Comparison of ENCODE assay signal across 8 mouse cellular contexts in the genomic region with DNA sequence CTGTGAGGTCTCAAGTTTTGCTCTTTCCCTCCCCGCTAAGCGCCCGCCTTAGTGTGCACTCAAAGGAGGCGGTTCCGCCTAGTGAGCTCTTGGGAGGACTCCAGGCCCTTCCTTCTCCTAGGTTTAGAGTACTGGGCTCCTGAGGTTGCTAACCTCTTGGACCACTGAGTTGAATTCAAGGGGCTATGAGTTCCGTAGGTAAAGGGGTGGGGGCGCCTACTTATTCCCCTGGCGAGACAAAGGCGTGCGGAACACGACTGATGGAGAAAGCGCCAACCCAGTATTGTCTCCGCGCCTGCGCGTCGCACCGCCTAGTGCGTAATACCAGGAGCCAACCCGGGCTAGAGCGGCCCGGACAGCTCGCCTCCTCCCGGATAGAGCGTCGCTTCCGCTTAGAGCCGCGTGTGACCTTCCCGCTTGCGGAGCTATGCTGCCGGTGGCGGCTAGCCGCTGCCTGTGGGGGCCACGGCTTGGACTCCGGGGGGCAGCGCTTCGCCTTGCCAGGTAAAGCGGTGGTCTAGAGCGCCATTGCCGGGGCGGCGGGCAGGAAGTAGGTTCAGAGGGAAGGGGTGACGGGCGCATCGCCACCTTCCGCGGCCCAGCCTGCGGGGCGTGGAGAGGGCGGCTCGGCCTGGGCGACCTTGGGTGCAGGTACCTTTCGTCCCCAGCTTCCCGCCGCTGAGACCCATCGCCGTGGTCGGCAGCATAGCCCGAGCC. TPM values are rescaled to one million over a fixed set of nuclear protein-coding genes. Genes with fewer than 3 reads are reported as not detected.
DNase-seq lines count a peak whose midpoint lies in the region; ATAC-seq and TF ChIP-seq lines count a peak whose summit lies in the region.

A gene (plus strand): TSS at position 349 of the 717 bp plus-strand sequence.

- H3K4me1 ChIP-seq in bone marrow macrophage, adult 2 months (ENCODE audit: control insufficient read depth, insufficient read depth, low read length): peaks cover 4% of the 10 kb centered on the region
- H3K4me1 ChIP-seq in embryonic fibroblast, embryonic 13.5 days (ENCODE audit: control insufficient read depth, insufficient read depth, low read length): no peaks in the 10 kb centered on the region; the same call in 1 of the 2 replicates
- H3K4me1 ChIP-seq in heart, embryonic 10.5 days: peaks cover 21% of the 10 kb centered on the region
- peaks cover 36% of the 10 kb centered on the region for H3K4me1 ChIP-seq in kidney, embryonic 15.5 days

- peak within 1 kb of the TSS; percentile 93 for H3K9ac ChIP-seq in kidney, embryonic 15.5 days

- WGBS in heart, embryonic 10.5 days: under 1% methylated on average over 60 of the region's 60 CpGs
- WGBS in kidney, embryonic 15.5 days: under 1% methylated on average over 60 of the region's 60 CpGs

- peak within 1 kb of the TSS; percentile 66 for H3K27ac ChIP-seq in bone marrow macrophage, adult 2 months (ENCODE audit: insufficient read depth, low read depth, low read length)
- peak within 1 kb of the TSS; percentile 18; the same call in 1 of the 2 replicates for H3K27ac ChIP-seq in embryonic fibroblast, embryonic 13.5 days (ENCODE audit: insufficient read depth, low read length)
- H3K27ac ChIP-seq in heart, embryonic 10.5 days: peak within 1 kb of the TSS; percentile 97
- peak within 1 kb of the TSS; percentile 87 for H3K27ac ChIP-seq in kidney, embryonic 15.5 days

- peak; percentile 94 for ATAC-seq in kidney, embryonic 15.5 days (replicated peaks; ENCODE audit: low FRiP score)
- peak; percentile 85 for ATAC-seq in monocyte, adult 5-6 weeks (replicated peaks; ENCODE audit: insufficient number of reproducible peaks, low FRiP score, low TSS enrichment, poor library complexity, severe bottlenecking)

- TF ChIP-seq POLR2A in bone marrow macrophage, adult 2 months (IDR thresholded peaks at IDR 0.05; ENCODE audit: borderline replicate concordance, low read depth, low read length): 0 out of 2 replicates have a peak, but pooled peaks have one; percentile 58
- peak; percentile 80 for TF ChIP-seq POLR2A in embryonic fibroblast, embryonic 13.5 days (IDR thresholded peaks at IDR 0.05; ENCODE audit: low read depth, low read length)

- peak within 1 kb of the TSS; percentile 98 for H3K4me3 ChIP-seq in bone marrow macrophage, adult 2 months (ENCODE audit: insufficient read depth, low read length)
- H3K4me3 ChIP-seq in embryonic fibroblast, embryonic 13.5 days (ENCODE audit: insufficient read depth, low read length): peak within 1 kb of the TSS; percentile 81
- peak within 1 kb of the TSS; percentile 97 for H3K4me3 ChIP-seq in heart, embryonic 10.5 days
- H3K4me3 ChIP-seq in kidney, embryonic 15.5 days (replicated peaks): peak within 1 kb of the TSS; percentile 99

- TF ChIP-seq CTCF in bone marrow macrophage, adult 2 months (IDR thresholded peaks at IDR 0.05; ENCODE audit: low read depth, low read length): no peak
- TF ChIP-seq CTCF in embryonic fibroblast, embryonic 13.5 days (IDR thresholded peaks at IDR 0.05; ENCODE audit: borderline replicate concordance, insufficient read depth, low read length): no peak

- no peaks in the 10 kb centered on the region for H3K27me3 ChIP-seq in heart, embryonic 10.5 days (ENCODE audit: insufficient read depth, poor library complexity, severe bottlenecking)
- H3K27me3 ChIP-seq in kidney, embryonic 15.5 days: no peaks in the 10 kb centered on the region

- H3K36me3 ChIP-seq in heart, embryonic 10.5 days: peaks cover 79% of the 10 kb centered on the region
- H3K36me3 ChIP-seq in kidney, embryonic 15.5 days: peaks cover 78% of the 10 kb centered on the region

- peak; percentile 94 for DNase-seq in A20 (ENCODE audit: low read depth, low spot score)
- peak; percentile 96 for DNase-seq in heart, embryonic 10.5 days (ENCODE audit: low spot score)
- DNase-seq in liver: peak; percentile 89
- peak; percentile 84 to 92 for DNase-seq in spleen, postnatal 4 days (ENCODE audit: low spot score in 2 of 2)

- no peaks in the 10 kb centered on the region for H3K9me3 ChIP-seq in heart, embryonic 10.5 days
- no peaks in the 10 kb centered on the region for H3K9me3 ChIP-seq in kidney, embryonic 15.5 days (replicated peaks)

- peak within 1 kb of the TSS; percentile 70 for H3K4me2 ChIP-seq in kidney, embryonic 15.5 days

RNA-seq across cellular contexts. Expression of the gene that starts here (rescaled TPM):
- polyA plus RNA-seq in bone marrow macrophage, adult 2 months (2012; ENCODE audit: insufficient read depth, insufficient read length, missing spikeins): 43.3 and 46.7 TPM in 2 replicates
- 51.1 and 58.0 TPM in 2 replicates for polyA plus RNA-seq in embryonic fibroblast, embryonic 13.5 days (2011; ENCODE audit: insufficient read length, low read depth, missing spikeins)
- polyA plus RNA-seq in heart, embryonic 10.5 days (2016; fragmentation: Nextera tagmentation; extraction: Ambion mirVana): 259 and 270 TPM in 2 replicates
- 166 and 172 TPM in 2 replicates for polyA plus RNA-seq in kidney, embryonic 15.5 days (2015; fragmentation: Nextera tagmentation; extraction: Ambion mirVana)
- 30.7 to 37.5 TPM (median 32.4 TPM) in 3 replicates for total RNA-seq in monocyte, adult 5-6 weeks (2017)

Comparison
In these comparisons a context has a peak if more than half of its experiments do, and no peak if none do; other contexts are left out.
1. Peak in every context shown above with its lines: DNase-seq, ATAC-seq, H3K4me3 ChIP-seq and H3K27ac ChIP-seq.
2. H3K27ac ChIP-seq: peak in every context shown above with its lines; median percentile 97 in heart, embryonic 10.5 days; 87 in kidney, embryonic 15.5 days; 66 in bone marrow macrophage, adult 2 months; 18 in embryonic fibroblast, embryonic 13.5 days.